Mouse (Mus musculus) mesoderm, embryonic 11.5 days (tissue): Measurements from ENCODE around the gene D17H6S53E.
A peak's percentile ranks its signal among the peaks of the same experiment; 100 is the strongest.
"Not testable (repeated sequence)": the region's sequence is repeated elsewhere in the genome, so short reads cannot be mapped to it uniquely, and the experiment has no call there.

ENCODE experiments used
- DNase-seq: peaks from one replicate; pipeline ENCODE4 v3.0.0-alpha.2; 2012; ENCODE audit warnings: low read depth, low spot score

The D17H6S53E gene

GRCm38 (mm10) chr17:35101161-35101560 is 25.0 kb upstream of the D17H6S53E start:
- no peak for DNase-seq

GRCm38 (mm10) chr17:35102299-35102698 is 23.9 kb upstream of the D17H6S53E start:
- no peak for DNase-seq

- DNase-seq = no peak
Measured at GRCm38 (mm10) chr17:35103221-35103690, 22.9 kb upstream of the D17H6S53E start.

- no peak for DNase-seq
Measured at GRCm38 (mm10) chr17:35104079-35104478, 22.1 kb upstream of the D17H6S53E start.

- no peak for DNase-seq
Measured at GRCm38 (mm10) chr17:35104754-35105153, 21.4 kb upstream of the D17H6S53E start.

GRCm38 (mm10) chr17:35105740-35106389 is 20.3 kb upstream of the D17H6S53E start:
- no peak for DNase-seq

- DNase-seq = no peak
Measured at GRCm38 (mm10) chr17:35106522-35106921, 19.7 kb upstream of the D17H6S53E start.

- no peak for DNase-seq
Measured at GRCm38 (mm10) chr17:35108097-35108496, 18.1 kb upstream of the D17H6S53E start, which contains the start of gene Ly6g5c. TSS of gene Ly6g5c (plus strand) at chr17:35108279.

- no peak for DNase-seq
Measured at GRCm38 (mm10) chr17:35111774-35112173, 14.4 kb upstream of the D17H6S53E start.

GRCm38 (mm10) chr17:35115046-35116019 is 10.8 kb upstream of the D17H6S53E start, which contains the start of gene Ly6g5b:
TSS of gene Ly6g5b (minus strand) at chr17:35115428.
- no peak for DNase-seq

- DNase-seq = no peak
Measured at GRCm38 (mm10) chr17:35120745-35121142, 5.4 kb upstream of the D17H6S53E start.

GRCm38 (mm10) chr17:35121143-35121799 is 4.9 kb upstream of the D17H6S53E start, which contains the start of gene Gpank1:
TSS of gene Gpank1 (plus strand) at chr17:35121455.
- DNase-seq = peak; percentile 99

GRCm38 (mm10) chr17:35121871-35122303 is 4.3 kb upstream of the D17H6S53E start, which contains the start of gene Csnk2b:
TSS of gene Csnk2b (minus strand) at chr17:35122053.
- DNase-seq = peak; percentile 71

- DNase-seq = not testable (repeated sequence)
Measured at GRCm38 (mm10) chr17:35123287-35123686, 2.9 kb upstream of the D17H6S53E start.

GRCm38 (mm10) chr17:35124261-35124896 is 1.8 kb upstream of the D17H6S53E start:
- not testable (repeated sequence) for DNase-seq

- no peak for DNase-seq
Measured at GRCm38 (mm10) chr17:35125081-35125480, 1.1 kb upstream of the D17H6S53E start.

- no peak for DNase-seq
Measured at GRCm38 (mm10) chr17:35125578-35125977, 595 bp upstream of the D17H6S53E start.

GRCm38 (mm10) chr17:35127017-35127416 is 844 bp downstream of the D17H6S53E start:
- DNase-seq = no peak

GRCm38 (mm10) chr17:35128996-35129395 is 2.8 kb downstream of the D17H6S53E start:
- no peak for DNase-seq

GRCm38 (mm10) chr17:35131038-35131437 is 4.9 kb downstream of the D17H6S53E start:
- DNase-seq = no peak
